Mouse (Mus musculus): ENCODE measurements around the gene Eif5a. TPM values are rescaled to one million over a fixed set of nuclear protein-coding genes. Genes with fewer than 3 reads are reported as not detected.

Eif5a gene
- total RNA-seq, 2 experiments from 2014 or later: 434 to 455 TPM

Small RNA genes lying within 50 kb of the gene (microRNA-seq; reads per million reads assigned to microRNA genes)
- 0 reads per million in 2 experiments for gene Mir6924

Other genes starting within 250 kb of the Eif5a start
- 100 to 1,000 TPM; 236 to 287 TPM for gene Eif4a1, start 249.5 kb downstream of the Eif5a start, total RNA-seq (2021)
- gene Senp3, start 239.9 kb downstream of the Eif5a start, total RNA-seq (2021): 10 to 100 TPM; 39.7 to 42.1 TPM
- 1 to 10 TPM; 2.7 to 3.2 TPM for gene Tnfsf13, start 236.2 kb downstream of the Eif5a start, total RNA-seq (2021)
- 10 to 100 TPM; 14.8 to 20.2 TPM for gene Tnfsf12, start 226.1 kb downstream of the Eif5a start, total RNA-seq (2021)
- gene Tnfsfm13, start 225.9 kb downstream of the Eif5a start, total RNA-seq (2021): 1 to 10 TPM; 2.9 to 4.1 TPM
- 10 to 100 TPM; 35.6 to 37.5 TPM for gene Polr2a, start 163.3 kb downstream of the Eif5a start, total RNA-seq (2021)
- under 1 TPM in 1 of 2 experiments, not detected in 1; 0.12 TPM for gene Slc35g3, start 160.0 kb downstream of the Eif5a start, total RNA-seq (2021)
- gene Zbtb4, start 156.0 kb downstream of the Eif5a start, total RNA-seq (2021): 10 to 100 TPM; 36.5 to 43.3 TPM
- 1 to 10 TPM; 5.4 to 6.0 TPM for gene Chrnb1, start 126.0 kb downstream of the Eif5a start, total RNA-seq (2021)
- 1 to 10 TPM; 2.6 to 2.8 TPM for gene Fgf11, start 120.1 kb downstream of the Eif5a start, total RNA-seq (2021)
- gene Tmem102, start 116.3 kb downstream of the Eif5a start, total RNA-seq (2021): under 1 TPM; 0.54 to 0.65 TPM
- not detected for gene Gm39566, start 106.7 kb downstream of the Eif5a start, total RNA-seq (2021)
- gene Spem2, start 103.5 kb downstream of the Eif5a start, total RNA-seq (2021): not detected
- not detected for gene Spem1, start 99.8 kb downstream of the Eif5a start, total RNA-seq (2021)
- gene Nlgn2, start 84.2 kb downstream of the Eif5a start, total RNA-seq (2021): 10 to 100 TPM in 1 of 2 experiments, 1 to 10 TPM in 1; 7.9 to 10.4 TPM
- gene Tmem256, start 83.4 kb downstream of the Eif5a start, total RNA-seq (2021): 100 to 1,000 TPM; 134 to 138 TPM
- 10 to 100 TPM; 34.0 to 35.9 TPM for gene Plscr3, start 75.6 kb downstream of the Eif5a start, total RNA-seq (2021)
- gene Tnk1, start 63.2 kb downstream of the Eif5a start, total RNA-seq (2021): under 1 TPM in 1 of 2 experiments, not detected in 1; 0.24 TPM
- not detected for gene Tmem95, start 43.9 kb downstream of the Eif5a start, total RNA-seq (2021)
- gene Kctd11, start 40.6 kb downstream of the Eif5a start, total RNA-seq (2021): 1 to 10 TPM; 3.1 to 3.8 TPM
- 1 to 10 TPM; 2.3 to 6.8 TPM for gene Acap1, start 26.4 kb downstream of the Eif5a start, total RNA-seq (2021)
- 1 to 10 TPM in 1 of 2 experiments, under 1 TPM in 1; 0.95 to 1.1 TPM for gene 2810408A11Rik, start 21.0 kb downstream of the Eif5a start, total RNA-seq (2021)
- 10 to 100 TPM; 43.5 to 45.8 TPM for gene Neurl4, start 20.9 kb downstream of the Eif5a start, total RNA-seq (2021)
- gene Gps2, start 8.1 kb downstream of the Eif5a start, total RNA-seq (2021): 10 to 100 TPM; 28.8 to 30.6 TPM
- gene Ybx2, start 13.8 kb upstream of the Eif5a start, total RNA-seq (2021): 10 to 100 TPM; 14.4 to 21.8 TPM
- 100 to 1,000 TPM; 206 to 234 TPM for gene Slc2a4, start 26.2 kb upstream of the Eif5a start, total RNA-seq (2021)
- under 1 TPM in 1 of 2 experiments, not detected in 1; 0.48 TPM for gene Cldn7, start 42.8 kb upstream of the Eif5a start, total RNA-seq (2021)
- 100 to 1,000 TPM; 143 to 147 TPM for gene Ctdnep1, start 59.2 kb upstream of the Eif5a start, total RNA-seq (2021)
- gene Elp5, start 60.6 kb upstream of the Eif5a start, total RNA-seq (2021): 10 to 100 TPM; 52.4 to 59.0 TPM
- 100 to 1,000 TPM; 249 to 257 TPM for gene Gabarap, start 69.2 kb upstream of the Eif5a start, total RNA-seq (2021)
- 10 to 100 TPM; 27.4 to 31.5 TPM for gene Phf23, start 73.8 kb upstream of the Eif5a start, total RNA-seq (2021)
- 1 to 10 TPM; 7.2 to 9.2 TPM for gene Dvl2, start 78.6 kb upstream of the Eif5a start, total RNA-seq (2021)
- gene Acadvl, start 93.5 kb upstream of the Eif5a start, total RNA-seq (2021): 1,000 to 10,000 TPM; 1,350 to 1,353 TPM
- 10 to 100 TPM; 10.4 to 11.2 TPM for gene Dlg4, start 95.0 kb upstream of the Eif5a start, total RNA-seq (2021)
- gene Asgr1, start 132.1 kb upstream of the Eif5a start, total RNA-seq (2021): not detected
- under 1 TPM in 1 of 2 experiments, not detected in 1; 0.45 TPM for gene Asgr2, start 170.7 kb upstream of the Eif5a start, total RNA-seq (2021)
- 1 to 10 TPM; 2.2 to 2.7 TPM for gene Mgl2, start 208.4 kb upstream of the Eif5a start, total RNA-seq (2021)
- 1 to 10 TPM; 1.7 to 2.2 TPM for gene Clec10a, start 234.2 kb upstream of the Eif5a start, total RNA-seq (2021)